Mouse (Mus musculus): ENCODE measurements at regions not wholly inside any gene's neighbourhood (a gene's known extent, or its start where the extent isn't known, plus 50 kb on each side); places are given as distances from the start of the nearest gene placed in this dataset.

DNA sequence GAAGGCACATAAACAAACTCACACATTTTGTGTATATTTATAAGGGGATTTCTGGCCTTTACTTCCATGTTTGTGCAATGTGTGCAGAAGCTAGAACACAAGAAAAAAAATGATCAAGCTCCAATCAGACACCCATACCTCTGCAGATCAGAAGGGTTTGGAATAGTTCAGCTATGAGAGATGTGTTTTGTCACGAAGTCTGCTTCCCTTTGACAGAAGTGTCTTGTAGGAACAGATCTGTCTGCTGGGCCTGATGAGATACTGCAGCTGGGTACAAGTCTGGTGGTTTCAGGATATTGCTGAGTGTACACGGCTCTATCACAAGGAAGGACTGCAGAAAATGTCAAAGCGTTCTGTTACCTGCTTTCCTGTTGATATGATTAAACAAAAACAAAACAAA, 176.2 kb upstream of the Maf start:
- TF ChIP-seq MAFK (IDR thresholded peaks at IDR 0.05; ENCODE audit: insufficient read depth, low read depth, low read length) (no peak), HCFC1 (IDR thresholded peaks at IDR 0.05; ENCODE audit: borderline replicate concordance, insufficient read depth, low read length) (no peak), ZC3H11A (IDR thresholded peaks at IDR 0.05; ENCODE audit: borderline replicate concordance, low read depth, low read length) (no peak), CHD2 (IDR thresholded peaks at IDR 0.05; ENCODE audit: low read depth, low read length) (no peak)

Data from ES-E14 (cell line).